Mouse (Mus musculus): ENCODE data around the gene Tjp1.

Tjp1 gene

GRCm38 (mm10) chr7:65522490-65522889, 5.1 kb downstream of the Tjp1 start:
- Histone ChIP-seq H3K4me1 (replicated peaks; ENCODE audit: low read depth, low read length) (peaks cover 8% of the 10 kb centered on the region; the same call in 1 of the 2 replicates), H3K9me3 (ENCODE audit: low read length) (no peaks in the 10 kb centered on the region), H3K4me3 (replicated peaks; ENCODE audit: low read length) (no peak overlapping the region), H3K27me3 (ENCODE audit: insufficient read depth, low read length) (peaks cover 34% of the 10 kb centered on the region), H3K36me3 (ENCODE audit: insufficient read depth, low read length) (no peaks in the 10 kb centered on the region)
- TF ChIP-seq CTCF (conservative IDR thresholded peaks at IDR 0.05; ENCODE audit: low read length), result no peak
- no peak for TF ChIP-seq NANOG (IDR thresholded peaks at IDR 0.05; ENCODE audit: borderline replicate concordance, low read length)

GRCm38 (mm10) chr7:65520622-65521021, 7.0 kb downstream of the Tjp1 start:
- H3K4me3 ChIP-seq (replicated peaks; ENCODE audit: low read length), result no peak overlapping the region
- TF ChIP-seq NANOG (IDR thresholded peaks at IDR 0.05; ENCODE audit: borderline replicate concordance, low read length), result no peak
- no peaks in the 10 kb centered on the region for H3K9me3 ChIP-seq (ENCODE audit: low read length)
- 0 out of 2 replicates have a peak, but pooled peaks cover 3% of the 10 kb centered on the region for H3K4me1 ChIP-seq (replicated peaks; ENCODE audit: low read depth, low read length)
- H3K27me3 ChIP-seq (ENCODE audit: insufficient read depth, low read length), result peaks cover 17% of the 10 kb centered on the region
- H3K36me3 ChIP-seq (ENCODE audit: insufficient read depth, low read length), result no peaks in the 10 kb centered on the region

GRCm38 (mm10) chr7:65519788-65520563, 7.6 kb downstream of the Tjp1 start:
- TF ChIP-seq NANOG (IDR thresholded peaks at IDR 0.05; ENCODE audit: borderline replicate concordance, low read length) (no peak), CTCF (conservative IDR thresholded peaks at IDR 0.05; ENCODE audit: low read length) (peak; percentile 86)
- H3K27me3 ChIP-seq (ENCODE audit: insufficient read depth, low read length), result peaks cover 14% of the 10 kb centered on the region

GRCm38 (mm10) chr7:65516903-65517302, 10.7 kb downstream of the Tjp1 start:
- no peaks in the 10 kb centered on the region for H3K27me3 ChIP-seq (ENCODE audit: insufficient read depth, low read length)
- H3K4me1 ChIP-seq (replicated peaks; ENCODE audit: low read depth, low read length), result peaks cover 7% of the 10 kb centered on the region; the same call in 1 of the 2 replicates
- no peak overlapping the region for H3K4me3 ChIP-seq (replicated peaks; ENCODE audit: low read length)
- no peaks in the 10 kb centered on the region for H3K9me3 ChIP-seq (ENCODE audit: low read length)
- no peak for TF ChIP-seq NANOG (IDR thresholded peaks at IDR 0.05; ENCODE audit: borderline replicate concordance, low read length)
- no peak for TF ChIP-seq POU5F1 (IDR thresholded peaks at IDR 0.05; ENCODE audit: borderline replicate concordance, low read length)
- no peak for TF ChIP-seq CTCF (conservative IDR thresholded peaks at IDR 0.05; ENCODE audit: low read length)
- H3K36me3 ChIP-seq (ENCODE audit: insufficient read depth, low read length), result no peaks in the 10 kb centered on the region

More at GRCm38 (mm10) chr7:65519788-65520563, 7.6 kb downstream of the Tjp1 start:
- Histone ChIP-seq H3K4me1 (replicated peaks; ENCODE audit: low read depth, low read length) (0 out of 2 replicates have a peak, but pooled peaks cover 3% of the 10 kb centered on the region), H3K4me3 (replicated peaks; ENCODE audit: low read length) (no peak overlapping the region), H3K9me3 (ENCODE audit: low read length) (no peaks in the 10 kb centered on the region), H3K36me3 (ENCODE audit: insufficient read depth, low read length) (no peaks in the 10 kb centered on the region)

- no peaks in the 10 kb centered on the region for H3K9me3 ChIP-seq (ENCODE audit: low read length)
- no peaks in the 10 kb centered on the region for H3K36me3 ChIP-seq (ENCODE audit: insufficient read depth, low read length)
- H3K4me1 ChIP-seq (replicated peaks; ENCODE audit: low read depth, low read length), result peaks cover 4% of the 10 kb centered on the region; the same call in 1 of the 2 replicates
- H3K27me3 ChIP-seq (ENCODE audit: insufficient read depth, low read length), result no peaks in the 10 kb centered on the region
- TF ChIP-seq CTCF (conservative IDR thresholded peaks at IDR 0.05; ENCODE audit: low read length) (no peak), NANOG (IDR thresholded peaks at IDR 0.05; ENCODE audit: borderline replicate concordance, low read length) (no peak), POU5F1 (IDR thresholded peaks at IDR 0.05; ENCODE audit: borderline replicate concordance, low read length) (no peak)
- H3K4me3 ChIP-seq (replicated peaks; ENCODE audit: low read length), result no peak overlapping the region
These were observed 14.0 kb downstream of the Tjp1 start for GRCm38 (mm10) chr7:65513451-65514179.

GRCm38 (mm10) chr7:65509357-65509756, 18.2 kb downstream of the Tjp1 start:
- Histone ChIP-seq H3K36me3 (ENCODE audit: insufficient read depth, low read length) (no peaks in the 10 kb centered on the region), H3K4me1 (replicated peaks; ENCODE audit: low read depth, low read length) (peaks cover 4% of the 10 kb centered on the region; the same call in 1 of the 2 replicates), H3K9me3 (ENCODE audit: low read length) (peaks cover 3% of the 10 kb centered on the region; the same call in 1 of the 2 replicates), H3K27me3 (ENCODE audit: insufficient read depth, low read length) (no peaks in the 10 kb centered on the region), H3K4me3 (replicated peaks; ENCODE audit: low read length) (no peak overlapping the region)
- TF ChIP-seq POU5F1 (IDR thresholded peaks at IDR 0.05; ENCODE audit: borderline replicate concordance, low read length) (no peak), CTCF (conservative IDR thresholded peaks at IDR 0.05; ENCODE audit: low read length) (no peak), NANOG (IDR thresholded peaks at IDR 0.05; ENCODE audit: borderline replicate concordance, low read length) (no peak)

DNA sequence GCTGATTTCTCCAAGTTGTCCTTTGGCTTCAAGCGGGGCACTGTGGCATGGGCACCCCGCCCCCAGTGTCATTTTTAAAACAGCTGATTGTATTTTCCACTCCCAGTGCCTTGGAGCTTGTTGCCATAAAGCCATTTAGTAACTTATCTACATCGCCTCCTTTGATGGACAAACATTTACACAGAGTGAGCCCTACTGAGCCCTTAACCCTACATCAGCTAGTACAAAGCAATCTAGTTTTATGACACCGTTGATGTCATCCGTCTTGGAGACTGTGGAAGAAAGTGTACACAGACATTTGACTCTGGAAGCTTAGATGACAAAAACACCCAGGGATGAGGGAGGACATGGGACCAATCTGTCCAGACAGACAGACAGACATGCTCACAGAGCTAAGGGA, 20.2 kb downstream of the Tjp1 start:
- Histone ChIP-seq H3K36me3 (ENCODE audit: insufficient read depth, low read length) (no peaks in the 10 kb centered on the region), H3K4me3 (replicated peaks; ENCODE audit: low read length) (no peak overlapping the region), H3K4me1 (replicated peaks; ENCODE audit: low read depth, low read length) (no peaks in the 10 kb centered on the region), H3K27me3 (ENCODE audit: insufficient read depth, low read length) (no peaks in the 10 kb centered on the region), H3K9me3 (ENCODE audit: low read length) (peaks cover 3% of the 10 kb centered on the region; the same call in 1 of the 2 replicates)
- TF ChIP-seq NANOG (IDR thresholded peaks at IDR 0.05; ENCODE audit: borderline replicate concordance, low read length), result no peak
- no peak for TF ChIP-seq CTCF (conservative IDR thresholded peaks at IDR 0.05; ENCODE audit: low read length)
- no peak for TF ChIP-seq POU5F1 (IDR thresholded peaks at IDR 0.05; ENCODE audit: borderline replicate concordance, low read length)

GRCm38 (mm10) chr7:65502486-65503322, 24.9 kb downstream of the Tjp1 start:
- TF ChIP-seq CTCF (conservative IDR thresholded peaks at IDR 0.05; ENCODE audit: low read length) (no peak), POU5F1 (IDR thresholded peaks at IDR 0.05; ENCODE audit: borderline replicate concordance, low read length) (no peak), NANOG (IDR thresholded peaks at IDR 0.05; ENCODE audit: borderline replicate concordance, low read length) (no peak)
- H3K4me1 ChIP-seq (replicated peaks; ENCODE audit: low read depth, low read length), result no peaks in the 10 kb centered on the region
- no peak overlapping the region for H3K4me3 ChIP-seq (replicated peaks; ENCODE audit: low read length)
- H3K27me3 ChIP-seq (ENCODE audit: insufficient read depth, low read length), result no peaks in the 10 kb centered on the region; the same call in 1 of the 2 replicates
- H3K36me3 ChIP-seq (ENCODE audit: insufficient read depth, low read length), result no peaks in the 10 kb centered on the region
- H3K9me3 ChIP-seq (ENCODE audit: low read length), result peaks cover 3% of the 10 kb centered on the region; the same call in 1 of the 2 replicates
